Mouse (Mus musculus) erythroblast, adult 5-6 weeks (primary cell): ENCODE data around the gene Wdfy4. TPM values are rescaled to one million over a fixed set of nuclear protein-coding genes. Genes with fewer than 3 reads are reported as not detected.

Experiments used
- ATAC-seq: replicated peaks from 2 replicates; pipeline ENCODE4 v1.8.0; 2016; ENCODE audit warnings: moderate number of reproducible peaks, mild to moderate bottlenecking, moderate TSS enrichment, inconsistent platforms; ENCODE audit not compliant: poor library complexity, low FRiP score, severe bottlenecking
- total RNA-seq, 2 experiments: library from RNA; stranded (forward) in 1 of 2; stranded (reverse) in 1 of 2; fragments of 150-400 nt in 1 of 2; fragments of 200-764, 138-1000 nt in 1 of 2; gene quantifications; 2 replicates each; pipeline versions ENCODE4 v1.2.3 to v1.2.4; 2015 to 2017; ENCODE audit warnings: low replicate concordance in 2 of 2

The Wdfy4 gene
- total RNA-seq, 2 experiments from 2014 or later: 5.9 to 13.6 TPM

GRCm38 (mm10) chr14:33193762-33194161 is 8.5 kb upstream of the Wdfy4 start:
- ATAC-seq: no peak

- ATAC-seq: no peak
Observed at GRCm38 (mm10) chr14:33190646-33191045, 5.3 kb upstream of the Wdfy4 start.

GRCm38 (mm10) chr14:33189849-33190423 is 4.6 kb upstream of the Wdfy4 start:
- no peak for ATAC-seq

- no peak for ATAC-seq
Observed at GRCm38 (mm10) chr14:33189230-33189629, 3.9 kb upstream of the Wdfy4 start.

- no peak for ATAC-seq
Observed at GRCm38 (mm10) chr14:33187201-33187600, 1.9 kb upstream of the Wdfy4 start.

- ATAC-seq: no peak
Observed at GRCm38 (mm10) chr14:33180102-33180501, 5.2 kb downstream of the Wdfy4 start.

GRCm38 (mm10) chr14:33175059-33175821 is 10.1 kb downstream of the Wdfy4 start:
- ATAC-seq: no peak

- ATAC-seq: no peak
Observed at GRCm38 (mm10) chr14:33171942-33172341, 13.4 kb downstream of the Wdfy4 start.

- no peak for ATAC-seq
Observed at GRCm38 (mm10) chr14:33168750-33169149, 16.6 kb downstream of the Wdfy4 start.

GRCm38 (mm10) chr14:33162238-33162637 is 23.1 kb downstream of the Wdfy4 start:
- no peak for ATAC-seq

- no peak for ATAC-seq
Observed at GRCm38 (mm10) chr14:33158268-33158667, 27.0 kb downstream of the Wdfy4 start.

GRCm38 (mm10) chr14:33152941-33153340 is 32.4 kb downstream of the Wdfy4 start:
- ATAC-seq: no peak

- no peak for ATAC-seq
Observed at GRCm38 (mm10) chr14:33146287-33146686, 39.0 kb downstream of the Wdfy4 start.

- ATAC-seq: no peak
Observed at GRCm38 (mm10) chr14:33136843-33137242, 48.5 kb downstream of the Wdfy4 start.

- ATAC-seq: no peak
Observed at GRCm38 (mm10) chr14:33135170-33135569, 50.1 kb downstream of the Wdfy4 start.

GRCm38 (mm10) chr14:33131044-33131758 is 54.1 kb downstream of the Wdfy4 start:
- ATAC-seq: no peak

- no peak for ATAC-seq
Observed at GRCm38 (mm10) chr14:33116590-33116989, 68.7 kb downstream of the Wdfy4 start.

GRCm38 (mm10) chr14:33104809-33105208 is 80.5 kb downstream of the Wdfy4 start:
- no peak for ATAC-seq

- ATAC-seq: no peak
Observed at GRCm38 (mm10) chr14:33101609-33102008, 83.7 kb downstream of the Wdfy4 start.

GRCm38 (mm10) chr14:33099926-33100325 is 85.4 kb downstream of the Wdfy4 start:
- ATAC-seq: no peak

GRCm38 (mm10) chr14:33099111-33099510 is 86.2 kb downstream of the Wdfy4 start:
- ATAC-seq: no peak
